Mouse (Mus musculus) kidney, postnatal 10 days (tissue): Measurements from ENCODE around the gene Actn2.

Experiments used
- DNase-seq: peaks from one replicate; pipeline ENCODE4 v3.0.0; 2021; ENCODE audit warnings: mixed read lengths

The Actn2 gene

DNA sequence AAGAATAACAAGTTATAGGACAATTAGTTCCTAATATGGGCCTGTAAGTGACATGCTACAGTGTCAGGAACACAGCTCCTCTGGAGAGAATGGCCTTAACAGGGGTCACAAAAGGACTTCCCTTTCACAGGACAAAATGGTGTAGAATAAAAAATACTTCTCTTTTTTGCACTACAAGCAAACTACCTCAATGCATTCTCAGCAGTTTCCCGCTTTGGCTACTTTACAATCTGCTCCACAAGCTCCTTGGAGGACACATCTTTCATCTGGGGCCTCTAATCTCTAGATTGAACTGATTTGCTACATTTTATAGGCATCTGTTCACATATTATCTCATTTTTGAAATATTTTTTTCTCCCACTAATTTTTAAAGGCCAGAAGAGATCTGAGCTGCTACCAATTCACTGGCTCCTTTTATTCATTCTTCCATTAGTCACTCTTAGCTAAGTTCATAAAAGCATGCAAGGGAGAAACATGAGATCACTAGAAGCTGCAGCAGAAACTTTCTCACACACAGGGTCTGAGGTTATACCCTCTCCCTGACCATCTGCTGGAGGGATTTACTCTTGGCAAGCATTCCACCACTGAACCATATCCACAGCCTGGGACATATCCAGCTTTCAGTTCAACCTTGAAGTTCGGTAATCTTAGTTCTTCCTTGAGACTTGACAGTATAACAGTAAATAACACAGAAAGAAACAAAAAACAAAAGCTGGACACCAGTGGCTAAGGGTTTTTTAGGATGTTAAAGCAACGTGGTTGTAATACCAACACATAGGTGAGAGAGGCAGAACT is 84.5 kb downstream of the Actn2 start:
- no peak for DNase-seq

DNA sequence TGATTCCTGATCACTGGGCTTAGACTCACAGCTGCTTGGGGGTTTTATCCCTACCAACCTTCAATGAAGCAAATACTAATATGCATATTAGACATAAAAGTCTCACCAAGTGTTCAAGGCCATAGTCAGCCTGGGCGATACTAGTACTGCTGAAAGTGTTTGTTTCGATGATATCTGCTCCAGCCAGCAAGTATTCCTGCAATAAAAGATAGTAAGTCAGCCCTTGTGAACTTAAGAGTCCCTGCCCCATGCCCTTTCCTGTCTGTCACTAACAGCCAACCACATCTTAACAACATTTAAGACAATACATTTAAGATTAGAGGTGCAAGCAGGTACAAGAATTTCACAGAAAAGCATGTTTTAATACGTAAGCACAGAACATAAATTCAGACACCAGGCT is 90.1 kb downstream of the Actn2 start:
- DNase-seq, result no peak

DNA sequence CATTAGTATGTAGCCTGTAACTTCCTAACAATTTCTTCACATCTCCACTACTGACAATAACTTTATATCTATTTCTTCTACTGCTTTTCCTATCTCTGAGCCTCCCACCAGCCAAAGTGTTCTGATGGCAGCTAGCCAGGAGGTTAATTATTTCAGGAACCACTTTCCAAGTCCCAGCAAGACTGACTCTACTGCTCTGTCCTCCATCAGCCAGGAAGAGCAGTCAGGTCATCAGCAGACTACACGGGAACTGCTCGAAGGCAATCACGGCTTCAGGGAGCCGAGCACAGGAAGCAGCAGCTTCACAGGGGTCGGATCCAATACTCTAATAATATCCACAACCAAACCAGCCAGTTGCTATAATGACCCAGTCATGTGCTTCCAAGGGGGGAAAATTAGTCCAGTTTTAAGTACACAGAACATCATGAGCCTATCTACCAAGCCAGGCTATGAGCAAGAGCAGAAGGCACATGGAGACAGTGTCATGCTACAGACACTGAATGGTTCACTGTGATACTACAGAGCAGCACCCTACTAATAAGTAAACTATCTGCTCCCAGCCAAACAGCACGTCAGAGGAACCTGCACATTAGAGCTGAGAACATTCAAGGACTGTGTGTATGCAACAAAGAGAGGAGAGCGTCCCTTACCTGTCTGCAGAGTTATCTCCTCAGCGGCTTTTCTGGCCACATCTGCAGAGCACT is 91.2 kb downstream of the Actn2 start:
- DNase-seq, result no peak

DNA sequence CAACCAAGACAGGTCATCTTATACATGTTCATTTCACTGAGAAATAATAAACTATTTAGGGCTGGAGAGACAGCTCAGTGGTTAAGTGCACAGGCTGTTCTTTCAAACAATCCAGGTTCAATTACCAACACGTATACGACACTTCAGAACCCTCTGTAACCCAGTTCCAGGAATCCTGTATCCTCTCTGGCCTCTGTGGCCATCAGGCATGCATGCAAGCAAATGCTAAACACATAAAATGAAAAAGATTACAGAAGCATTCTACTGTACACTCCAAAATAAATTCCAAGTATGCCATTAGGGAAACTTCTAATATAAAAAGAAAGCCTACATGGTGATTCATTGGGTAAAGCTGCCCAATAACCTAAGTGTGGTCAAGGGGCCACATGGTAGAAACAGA is 94.6 kb downstream of the Actn2 start:
- DNase-seq, result no peak

DNA sequence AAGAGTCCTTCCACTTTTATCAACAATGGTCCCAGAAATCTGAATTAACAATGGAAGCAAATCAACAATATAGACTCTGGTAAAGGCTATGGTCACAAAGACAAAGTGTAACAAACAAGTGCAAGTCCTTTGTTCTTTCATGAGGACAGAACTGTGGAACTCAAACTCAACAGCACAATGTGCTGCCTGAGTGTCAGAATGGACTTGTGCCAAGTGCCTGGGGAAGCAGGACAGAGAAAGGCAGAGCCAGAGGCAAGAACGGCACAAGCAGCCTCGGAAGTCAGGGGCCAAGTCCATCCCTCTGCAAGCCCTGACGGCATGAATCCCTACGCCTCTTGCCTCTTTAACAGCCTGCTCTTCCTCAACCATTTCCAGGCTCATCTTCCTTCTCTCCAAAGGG is 96.6 kb downstream of the Actn2 start:
- no peak for DNase-seq

DNA sequence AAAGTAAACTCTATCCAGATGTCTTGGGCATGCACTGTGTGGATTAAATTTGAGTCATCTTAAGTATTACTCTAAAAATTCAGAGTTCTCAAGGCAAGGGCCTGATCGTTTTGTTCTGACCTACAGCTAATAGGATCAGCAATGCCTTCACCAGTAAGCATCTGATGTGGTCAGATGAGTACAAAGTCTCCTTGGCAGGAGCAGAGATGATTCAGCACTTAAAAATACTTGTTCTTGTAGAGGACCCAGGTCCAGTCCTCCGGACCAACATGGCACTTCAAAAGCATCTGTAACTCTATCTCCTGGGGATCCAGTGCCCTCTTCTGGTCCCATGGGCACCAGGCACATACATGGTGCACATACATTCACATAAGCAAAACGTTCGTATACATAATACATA is 108.4 kb downstream of the Actn2 start:
- no peak for DNase-seq

DNA sequence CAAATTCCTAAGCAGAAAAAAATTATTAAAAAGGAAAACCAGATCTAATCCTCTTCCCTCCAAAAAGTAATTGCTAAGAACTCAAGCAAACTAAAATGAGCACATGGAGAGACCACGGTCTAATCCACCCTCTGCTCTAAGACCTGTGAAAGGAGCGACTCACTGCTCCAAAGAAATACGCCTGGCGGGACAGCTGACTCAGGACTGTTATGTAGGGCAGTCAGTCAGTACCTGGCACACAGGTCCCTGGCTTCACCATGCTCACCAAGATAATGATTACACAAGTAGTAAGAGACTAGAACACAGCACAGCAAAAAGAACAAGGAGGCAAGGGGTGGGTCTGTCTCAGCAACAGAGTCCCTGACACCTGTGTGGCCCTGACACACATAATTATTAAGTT is 112.3 kb downstream of the Actn2 start:
- no peak for DNase-seq

DNA sequence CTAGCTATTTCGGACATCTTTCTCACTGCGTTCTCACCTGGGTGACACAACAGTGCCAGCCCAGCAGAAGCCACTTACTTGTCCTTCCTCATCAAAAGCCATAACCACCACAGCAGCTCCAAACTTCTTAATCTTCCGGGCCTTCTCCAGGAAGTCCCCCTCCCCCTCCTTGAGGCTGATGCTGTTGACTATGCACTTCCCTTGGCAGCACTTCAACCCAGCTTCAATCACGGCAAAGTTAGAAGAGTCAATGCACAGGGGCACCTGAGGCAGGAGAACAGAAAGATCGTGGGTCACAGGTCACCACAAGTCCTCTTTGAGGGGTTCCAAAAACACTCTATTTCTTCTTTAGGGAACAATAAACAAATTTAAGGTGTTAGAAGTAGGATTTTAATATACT is 113.0 kb downstream of the Actn2 start:
- peak; percentile 14 for DNase-seq
